Mouse (Mus musculus) neural tube, embryonic 15.5 days (tissue): ENCODE data around the gene Mettl2. TPM values are rescaled to one million over a fixed set of nuclear protein-coding genes. Genes with fewer than 3 reads are reported as not detected.

Experiments used
- ATAC-seq: fragments of 200-750 bp; cut with Nextera tagmentation; 2 replicates; pipeline ENCODE4 v1.8.0; 2017; ENCODE audit warnings: mild to moderate bottlenecking, moderate TSS enrichment, moderate library complexity; ENCODE audit not compliant: low FRiP score
- H3K27ac ChIP-seq: fragments of 300-500 bp; sonication (generic); replicated peaks from 2 replicates; pipeline ENCODE4 v1.5.1; 2015; ENCODE audit warnings: mild to moderate bottlenecking, inconsistent platforms
- H3K27me3 ChIP-seq: fragments of 300-500 bp; sonication (generic); replicated peaks from 2 replicates; pipeline ENCODE4 v1.6.1; 2015; ENCODE audit warnings: inconsistent platforms
- H3K36me3 ChIP-seq: fragments of 300-500 bp; sonication (generic); 2 replicates; pipeline ENCODE4 v1.6.1; 2015; ENCODE audit warnings: inconsistent platforms
- H3K4me1 ChIP-seq: fragments of 300-500 bp; sonication (generic); 2 replicates; pipeline ENCODE4 v1.6.1; 2015; ENCODE audit warnings: inconsistent platforms
- H3K4me2 ChIP-seq: fragments of 300-500 bp; sonication (generic); 2 replicates; pipeline ENCODE4 v1.6.1; 2015; ENCODE audit warnings: inconsistent platforms, mild to moderate bottlenecking, moderate library complexity
- H3K4me3 ChIP-seq: fragments of 300-500 bp; sonication (generic); replicated peaks from 2 replicates; pipeline ENCODE4 v1.5.1; 2015; ENCODE audit warnings: mild to moderate bottlenecking, inconsistent platforms
- H3K9ac ChIP-seq: fragments of 300-500 bp; sonication (generic); replicated peaks from 2 replicates; pipeline ENCODE4 v1.6.1; 2015; ENCODE audit warnings: mild to moderate bottlenecking, inconsistent platforms
- H3K9me3 ChIP-seq: fragments of 300-500 bp; sonication (generic); replicated peaks from 2 replicates; pipeline ENCODE4 v1.6.1; 2016; ENCODE audit warnings: inconsistent platforms
- WGBS: fragments of 180-500 bp; shearing (Covaris S2); methylation state at CpG from one replicate; pipeline ENCODE4 v1.1.7; 2015; ENCODE audit warnings: mixed read lengths; 5-methylcytosine and 5-hydroxymethylcytosine counted together
- polyA plus RNA-seq: library from polyadenylated mRNA; unstranded; fragments of >200 nt; fragmentation: Nextera tagmentation; extraction: Ambion mirVana; gene quantifications from 2 replicates; pipeline ENCODE4 v1.2.1, GENCODE M21; 2015

Gene Mettl2
- polyA plus RNA-seq, 1 experiment from 2014 or later: 30.0 TPM

DNA sequence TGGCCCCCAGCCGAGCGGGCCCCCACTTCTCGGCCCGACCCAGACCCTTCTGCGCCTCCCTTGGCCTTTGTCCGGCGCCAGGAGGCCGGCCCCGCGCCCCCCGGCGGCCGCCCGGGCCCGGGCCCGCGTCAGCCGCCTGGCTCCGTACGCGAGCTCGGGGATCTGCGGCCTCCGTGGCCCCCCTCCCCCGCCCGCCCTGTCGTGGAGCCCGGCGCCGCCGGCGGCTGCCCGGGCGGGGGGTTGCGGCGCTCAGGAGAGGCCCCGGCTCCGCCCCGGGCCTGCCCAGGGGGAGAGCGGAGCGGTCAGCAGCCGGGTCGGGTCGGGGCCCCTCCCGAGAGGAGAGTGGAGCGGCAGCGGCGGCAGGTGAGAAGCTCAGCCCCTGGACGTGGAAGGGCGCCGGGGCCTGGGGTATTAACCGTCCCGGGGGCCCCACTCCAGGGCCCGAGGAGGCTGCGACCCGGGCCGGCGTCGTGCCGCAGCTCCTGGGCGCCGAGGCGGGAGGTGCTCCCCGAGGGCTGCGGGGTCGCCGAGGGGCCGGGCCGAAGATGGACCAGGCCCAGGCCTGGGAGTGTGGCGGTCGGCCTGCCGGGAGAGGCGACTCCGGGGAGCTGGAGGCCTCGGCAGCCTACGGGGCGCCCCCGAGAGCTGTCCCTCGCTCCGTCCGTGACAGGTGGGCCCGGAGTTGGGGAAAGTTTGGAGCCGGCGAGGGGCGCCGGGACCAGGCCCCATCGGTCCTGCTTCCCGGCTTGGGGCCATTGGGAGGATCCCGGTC lies 55.6 kb downstream of the Mettl2 start:
- ATAC-seq: peak; percentile 71; the same call in 1 of the 2 replicates
- H3K4me3 ChIP-seq: peak overlapping the region; percentile 91
- H3K4me2 ChIP-seq: peak overlapping the region; percentile 83
- 4% methylated on average over 78 of the region's 89 CpGs for WGBS
- no peaks in the 10 kb centered on the region for H3K9me3 ChIP-seq
- H3K4me1 ChIP-seq: peaks cover 27% of the 10 kb centered on the region
- peak overlapping the region; percentile 99 for H3K9ac ChIP-seq
- peak overlapping the region; percentile 93 for H3K27ac ChIP-seq
- H3K36me3 ChIP-seq: peaks cover 14% of the 10 kb centered on the region
- H3K27me3 ChIP-seq: no peaks in the 10 kb centered on the region

DNA sequence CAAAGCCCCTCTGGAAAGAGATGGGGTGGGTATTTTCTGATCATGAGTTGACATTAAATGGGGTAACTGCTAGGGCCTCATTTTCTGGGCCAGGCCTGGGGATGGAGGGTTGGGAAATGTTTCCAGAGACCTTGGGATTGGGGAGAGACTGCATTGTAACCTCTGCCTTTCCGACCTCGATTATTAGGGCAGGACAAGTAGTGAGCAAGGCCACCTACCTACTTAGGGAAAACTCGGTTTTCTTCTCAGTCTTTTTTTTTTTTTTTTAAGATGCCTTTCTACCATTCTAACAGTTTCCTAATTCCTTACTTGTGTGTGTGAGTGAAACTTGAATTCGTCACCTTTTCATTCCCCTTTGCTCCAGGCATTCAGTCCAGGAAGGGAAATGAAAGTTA lies 56.2 kb downstream of the Mettl2 start:
- H3K4me2 ChIP-seq: peak overlapping the region; percentile 83
- no peaks in the 10 kb centered on the region for H3K9me3 ChIP-seq
- no peak for ATAC-seq
- 7% methylated on average over 4 of the region's 4 CpGs for WGBS
- H3K36me3 ChIP-seq: peaks cover 14% of the 10 kb centered on the region
- peak overlapping the region; percentile 93 for H3K27ac ChIP-seq
- peak overlapping the region; percentile 99 for H3K9ac ChIP-seq
- peaks cover 27% of the 10 kb centered on the region for H3K4me1 ChIP-seq
- no peaks in the 10 kb centered on the region for H3K27me3 ChIP-seq
- H3K4me3 ChIP-seq: peak overlapping the region; percentile 91

DNA sequence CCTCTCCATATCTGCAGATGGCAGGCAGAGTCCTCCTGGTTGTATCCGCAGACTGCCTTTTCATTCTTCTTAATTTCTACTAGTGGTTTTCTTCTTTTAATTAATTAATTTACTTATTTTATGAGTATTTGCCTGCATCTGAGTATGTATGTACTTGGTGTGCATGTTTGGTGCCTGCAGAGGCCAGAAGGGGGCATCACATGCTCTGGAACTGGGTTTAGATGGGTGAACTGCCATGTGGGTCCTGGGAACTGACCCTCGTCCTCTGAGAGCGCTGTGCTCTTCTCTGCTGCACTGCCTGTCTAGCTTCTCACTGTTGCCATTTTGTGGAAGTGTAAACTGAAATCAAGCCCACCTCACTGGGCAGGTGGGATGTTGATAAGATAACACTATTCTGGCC lies 58.5 kb downstream of the Mettl2 start:
- no peak overlapping the region for H3K27ac ChIP-seq
- H3K4me1 ChIP-seq: peaks cover 20% of the 10 kb centered on the region
- 88% methylated on average over 3 of the region's 3 CpGs for WGBS
- H3K36me3 ChIP-seq: peaks cover 12% of the 10 kb centered on the region
- no peak overlapping the region for H3K9ac ChIP-seq
- no peak overlapping the region for H3K4me3 ChIP-seq
- H3K9me3 ChIP-seq: no peaks in the 10 kb centered on the region
- no peak for ATAC-seq
- no peaks in the 10 kb centered on the region for H3K27me3 ChIP-seq
- H3K4me2 ChIP-seq: no peak overlapping the region

Other genes with a start within 250 kb of the Mettl2 start
- gene Efcab3, start 62.8 kb upstream of the Mettl2 start, polyA plus RNA-seq: 0.55 TPM in 1 of 2 replicates, not detected in the other
- gene Gm10842, start 20.5 kb downstream of the Mettl2 start, polyA plus RNA-seq: not detected in 2 replicates
- 18.6 and 20.6 TPM in 2 replicates for gene Tlk2, start 52.4 kb downstream of the Mettl2 start, polyA plus RNA-seq
- 5.1 and 6.6 TPM in 2 replicates for gene Mrc2, start 166.2 kb downstream of the Mettl2 start, polyA plus RNA-seq